Mouse (Mus musculus) 416B (cell line): ENCODE results near the gene Cstf1.

ENCODE experiments used
- DNase-seq: peaks from one replicate; pipeline ENCODE4 v3.0.0; 2011; ENCODE audit warnings: low read depth

Gene Cstf1

GRCm38 (mm10) chr2:172416218-172416617 lies 45.7 kb downstream of the Cstf1 start:
- DNase-seq, result no peak

GRCm38 (mm10) chr2:172416876-172417275 lies 46.4 kb downstream of the Cstf1 start:
- DNase-seq, result no peak

DNA sequence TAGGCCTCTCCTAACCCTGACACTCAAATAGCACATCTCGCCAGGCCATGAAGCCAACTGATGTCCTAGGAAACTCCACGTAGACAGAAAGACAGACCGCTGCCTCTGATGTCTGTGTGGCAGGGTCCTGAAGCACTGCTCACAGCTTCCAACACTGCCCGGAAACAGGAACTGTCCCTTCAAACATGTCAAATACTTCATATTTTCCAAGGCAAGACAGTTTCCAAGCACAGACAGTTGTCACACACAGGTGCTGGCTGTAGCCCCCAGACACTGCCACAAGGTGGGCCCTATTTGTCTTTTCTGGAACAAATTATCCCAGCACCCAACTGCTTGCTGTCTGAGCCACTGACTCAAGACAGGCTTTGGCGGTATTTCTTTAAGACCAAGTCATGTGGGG lies 47.7 kb downstream of the Cstf1 start:
- no peak for DNase-seq

GRCm38 (mm10) chr2:172430609-172431008 lies 60.1 kb downstream of the Cstf1 start:
- DNase-seq, result peak; percentile 53
